Mouse (Mus musculus) midbrain, embryonic 14.5 days (tissue): ENCODE data around the gene Ripply1. TPM values are rescaled to one million over a fixed set of nuclear protein-coding genes. Genes with fewer than 3 reads are reported as not detected.

ENCODE experiments used
- ATAC-seq: fragments of 200-750 bp; cut with Nextera tagmentation; 2 replicates; pipeline ENCODE4 v1.8.0; 2017; ENCODE audit warnings: moderate number of reproducible peaks, moderate library complexity; ENCODE audit not compliant: low FRiP score, low TSS enrichment
- DNase-seq: peaks from one replicate; pipeline ENCODE4 v3.0.0-alpha.2; 2015
- H3K27ac ChIP-seq: fragments of 300-500 bp; sonication (generic); replicated peaks from 2 replicates; pipeline ENCODE4 v1.5.1; 2014; ENCODE audit warnings: mild to moderate bottlenecking, low read depth, low read length, moderate library complexity
- H3K27me3 ChIP-seq: fragments of 300-500 bp; sonication (generic); 2 replicates; pipeline ENCODE4 v1.6.1; 2014; ENCODE audit warnings: low read length, control low read depth, mixed read lengths; ENCODE audit not compliant: control insufficient read depth, insufficient read depth
- H3K36me3 ChIP-seq: fragments of 300-500 bp; sonication (generic); 2 replicates; pipeline ENCODE4 v1.6.1; 2014; ENCODE audit warnings: low read length, control low read depth; ENCODE audit not compliant: control insufficient read depth, insufficient read depth
- H3K4me1 ChIP-seq: fragments of 300-500 bp; sonication (generic); 2 replicates; pipeline ENCODE4 v1.6.1; 2014; ENCODE audit warnings: mild to moderate bottlenecking, antibody characterized with exemption, low read length, control low read depth; ENCODE audit not compliant: control insufficient read depth, insufficient read depth
- H3K4me2 ChIP-seq: fragments of 300-500 bp; sonication (generic); 2 replicates; pipeline ENCODE4 v1.6.1; 2014; ENCODE audit warnings: mild to moderate bottlenecking, low read length, moderate library complexity
- H3K4me3 ChIP-seq: fragments of 300-500 bp; sonication (generic); replicated peaks from 2 replicates; pipeline ENCODE4 v1.5.1; 2014; ENCODE audit warnings: low read depth, low read length
- H3K9ac ChIP-seq: fragments of 300-500 bp; sonication (generic); replicated peaks from 2 replicates; pipeline ENCODE4 v1.6.1; 2014; ENCODE audit warnings: mild to moderate bottlenecking, low read length, moderate library complexity
- H3K9me3 ChIP-seq: fragments of 300-500 bp; sonication (generic); 2 replicates; pipeline ENCODE4 v1.6.1; 2016; ENCODE audit warnings: low read length, control low read depth, mixed read lengths; ENCODE audit not compliant: control insufficient read depth
- WGBS: fragments of 180-500 bp; shearing (Covaris S2); extraction: QIAGEN DNeasy Blood & Tissue Kit; methylation state at CpG from one replicate; pipeline ENCODE4 v1.1.7; 2014; 5-methylcytosine and 5-hydroxymethylcytosine counted together
- polyA plus RNA-seq: library from polyadenylated mRNA; unstranded; fragments of >200 nt; fragmentation: Nextera tagmentation; extraction: Ambion mirVana; gene quantifications from 2 replicates; pipeline ENCODE4 v1.2.1, GENCODE M21; 2014

Ripply1 gene
- polyA plus RNA-seq, 1 experiment from 2014 or later = not detected

- Histone ChIP-seq H3K27ac (no peak overlapping the region), H3K9me3 (no peaks in the 10 kb centered on the region)
Measured at GRCm38 (mm10) chrX:139794072-139794845, 12.1 kb upstream of the Ripply1 start.

GRCm38 (mm10) chrX:139785764-139786163, 3.6 kb upstream of the Ripply1 start:
- DNase-seq (no peak), ATAC-seq (no peak)
- 47% methylated on average over 1 of the region's 1 CpGs for WGBS

More at GRCm38 (mm10) chrX:139794072-139794845, 12.1 kb upstream of the Ripply1 start:
- Histone ChIP-seq H3K4me1 (no peaks in the 10 kb centered on the region), H3K9ac (no peak overlapping the region), H3K36me3 (no peaks in the 10 kb centered on the region), H3K4me2 (no peak overlapping the region), H3K4me3 (no peak overlapping the region), H3K27me3 (no peaks in the 10 kb centered on the region; the same call in 1 of the 2 replicates)
- DNase-seq = no peak
- ATAC-seq = no peak
- 88% methylated on average over 7 of the region's 7 CpGs for WGBS

GRCm38 (mm10) chrX:139783045-139783422, 881 bp upstream of the Ripply1 start:
- H3K9ac ChIP-seq = no peak overlapping the region
- DNase-seq (no peak), ATAC-seq (peak; percentile 2; the same call in 1 of the 2 replicates)
- no peaks in the 10 kb centered on the region for H3K9me3 ChIP-seq
- H3K4me1 ChIP-seq = 0 out of 2 replicates have a peak, but pooled peaks cover 3% of the 10 kb centered on the region
- no peak overlapping the region for H3K27ac ChIP-seq
- 34% methylated on average over 3 of the region's 3 CpGs for WGBS
- H3K4me2 ChIP-seq = no peak overlapping the region
- H3K27me3 ChIP-seq = 0 out of 2 replicates have a peak, but pooled peaks cover 3% of the 10 kb centered on the region
- H3K4me3 ChIP-seq = no peak overlapping the region
- no peaks in the 10 kb centered on the region for H3K36me3 ChIP-seq

More at GRCm38 (mm10) chrX:139785764-139786163, 3.6 kb upstream of the Ripply1 start:
- H3K4me1 ChIP-seq = 0 out of 2 replicates have a peak, but pooled peaks cover 3% of the 10 kb centered on the region
- H3K27me3 ChIP-seq = no peaks in the 10 kb centered on the region
- H3K4me3 ChIP-seq = no peak overlapping the region
- H3K9me3 ChIP-seq = no peaks in the 10 kb centered on the region
- no peaks in the 10 kb centered on the region for H3K36me3 ChIP-seq
- H3K9ac ChIP-seq = no peak overlapping the region
- no peak overlapping the region for H3K4me2 ChIP-seq
- no peak overlapping the region for H3K27ac ChIP-seq

GRCm38 (mm10) chrX:139781563-139781962, 590 bp downstream of the Ripply1 start:
- DNase-seq (no peak), ATAC-seq (no peak)
- no peaks in the 10 kb centered on the region for H3K9me3 ChIP-seq
- no peak overlapping the region for H3K4me2 ChIP-seq
- no peak overlapping the region for H3K27ac ChIP-seq
- no peak overlapping the region for H3K9ac ChIP-seq
- H3K27me3 ChIP-seq = 0 out of 2 replicates have a peak, but pooled peaks cover 3% of the 10 kb centered on the region
- 0 out of 2 replicates have a peak, but pooled peaks cover 3% of the 10 kb centered on the region for H3K4me1 ChIP-seq
- no peak overlapping the region for H3K4me3 ChIP-seq
- H3K36me3 ChIP-seq = no peaks in the 10 kb centered on the region
- 72% methylated on average over 4 of the region's 4 CpGs for WGBS

GRCm38 (mm10) chrX:139780988-139781387, 1.2 kb downstream of the Ripply1 start:
- H3K9me3 ChIP-seq = no peaks in the 10 kb centered on the region
- H3K27me3 ChIP-seq = 0 out of 2 replicates have a peak, but pooled peaks cover 3% of the 10 kb centered on the region
- DNase-seq = no peak
- no peak for ATAC-seq
- no peak overlapping the region for H3K27ac ChIP-seq
- 0 out of 2 replicates have a peak, but pooled peaks cover 3% of the 10 kb centered on the region for H3K4me1 ChIP-seq
- H3K4me3 ChIP-seq = no peak overlapping the region
- no peaks in the 10 kb centered on the region for H3K36me3 ChIP-seq
- WGBS = 55% methylated on average over 3 of the region's 3 CpGs
- no peak overlapping the region for H3K9ac ChIP-seq
- H3K4me2 ChIP-seq = no peak overlapping the region

GRCm38 (mm10) chrX:139779401-139779800, 2.8 kb downstream of the Ripply1 start:
- H3K27me3 ChIP-seq = 0 out of 2 replicates have a peak, but pooled peaks cover 6% of the 10 kb centered on the region
- H3K4me1 ChIP-seq = 0 out of 2 replicates have a peak, but pooled peaks cover 3% of the 10 kb centered on the region
- no peak overlapping the region for H3K4me3 ChIP-seq
- H3K27ac ChIP-seq = no peak overlapping the region
- no peak overlapping the region for H3K4me2 ChIP-seq
- 71% methylated on average over 5 of the region's 5 CpGs for WGBS
- ATAC-seq (no peak), DNase-seq (no peak)
- no peaks in the 10 kb centered on the region for H3K36me3 ChIP-seq
- no peak overlapping the region for H3K9ac ChIP-seq
- no peaks in the 10 kb centered on the region for H3K9me3 ChIP-seq

- WGBS = 89% methylated on average over 1 of the region's 1 CpGs
- no peaks in the 10 kb centered on the region for H3K36me3 ChIP-seq
- ATAC-seq = no peak
Measured at GRCm38 (mm10) chrX:139778886-139779285, 3.3 kb downstream of the Ripply1 start.

GRCm38 (mm10) chrX:139777357-139777756, 4.8 kb downstream of the Ripply1 start:
- no peak for ATAC-seq

More at GRCm38 (mm10) chrX:139778886-139779285, 3.3 kb downstream of the Ripply1 start:
- Histone ChIP-seq H3K27me3 (0 out of 2 replicates have a peak, but pooled peaks cover 6% of the 10 kb centered on the region), H3K9me3 (no peaks in the 10 kb centered on the region), H3K9ac (no peak overlapping the region), H3K4me2 (no peak overlapping the region), H3K27ac (no peak overlapping the region), H3K4me1 (0 out of 2 replicates have a peak, but pooled peaks cover 3% of the 10 kb centered on the region), H3K4me3 (no peak overlapping the region)
- no peak for DNase-seq

More at GRCm38 (mm10) chrX:139777357-139777756, 4.8 kb downstream of the Ripply1 start:
- no peaks in the 10 kb centered on the region for H3K9me3 ChIP-seq
- H3K36me3 ChIP-seq = no peaks in the 10 kb centered on the region
- H3K27me3 ChIP-seq = 0 out of 2 replicates have a peak, but pooled peaks cover 6% of the 10 kb centered on the region
- H3K27ac ChIP-seq = no peak overlapping the region
- no peak overlapping the region for H3K4me2 ChIP-seq
- H3K9ac ChIP-seq = no peak overlapping the region
- H3K4me3 ChIP-seq = no peak overlapping the region
- DNase-seq = no peak
- WGBS = 40% methylated on average over 4 of the region's 4 CpGs
- no peaks in the 10 kb centered on the region for H3K4me1 ChIP-seq
